Mouse (Mus musculus) heart, embryonic 14.5 days (tissue): ENCODE data around the gene Kcnh4. TPM values are rescaled to one million over a fixed set of nuclear protein-coding genes. Genes with fewer than 3 reads are reported as not detected.
A peak's percentile ranks its signal among the peaks of the same experiment; 100 is the strongest.
"Not testable (repeated sequence)": the region's sequence is repeated elsewhere in the genome, so short reads cannot be mapped to it uniquely, and the experiment has no call there.

Source experiments
- ATAC-seq: fragments of 200-750 bp; cut with Nextera tagmentation; 2 replicates; pipeline ENCODE4 v1.8.0; 2017; ENCODE audit warnings: low read depth, moderate TSS enrichment; ENCODE audit not compliant: insufficient number of reproducible peaks, insufficient read depth, low FRiP score
- H3K27ac ChIP-seq, 2 experiments: fragments of 200-500 bp in 1 of 2; fragments of 300-500 bp in 1 of 2; sonication (generic) in 1 of 2; replicated peaks in 1 of 2; 2 replicates each; pipeline ENCODE4 v1.5.1; 2012 to 2014; ENCODE audit warnings: low read depth in 2 of 2, low read length in 2 of 2, control low read depth in 1 of 2, mild to moderate bottlenecking in 1 of 2, mixed read lengths in 1 of 2; ENCODE audit not compliant: control insufficient read depth in 1 of 2, insufficient read depth in 1 of 2
- H3K27me3 ChIP-seq: fragments of 300-500 bp; sonication (generic); 2 replicates; pipeline ENCODE4 v1.6.1; 2014; ENCODE audit warnings: mild to moderate bottlenecking, low read length, control low read depth; ENCODE audit not compliant: control insufficient read depth, insufficient read depth
- H3K36me3 ChIP-seq: fragments of 300-500 bp; sonication (generic); 2 replicates; pipeline ENCODE4 v1.6.1; 2014; ENCODE audit warnings: mild to moderate bottlenecking, control low read depth, low read length, mixed read lengths; ENCODE audit not compliant: control insufficient read depth, insufficient read depth
- H3K4me1 ChIP-seq, 2 experiments: fragments of 200-500 bp in 1 of 2; fragments of 300-500 bp in 1 of 2; sonication (generic) in 1 of 2; 2 replicates each; pipeline ENCODE4 v1.6.1; 2012 to 2014; ENCODE audit warnings: low read length in 2 of 2, control low read depth in 1 of 2, mixed read lengths in 1 of 2; ENCODE audit not compliant: control insufficient read depth in 2 of 2, insufficient read depth in 2 of 2
- H3K4me2 ChIP-seq: fragments of 300-500 bp; sonication (generic); 2 replicates; pipeline ENCODE4 v1.6.1; 2014; ENCODE audit warnings: mild to moderate bottlenecking, low read length
- H3K4me3 ChIP-seq, 2 experiments: fragments of 200-500 bp in 1 of 2; fragments of 300-500 bp in 1 of 2; sonication (generic) in 1 of 2; 2 replicates each; pipeline ENCODE4 v1.5.1; 2012 to 2014; ENCODE audit warnings: low read length in 2 of 2, mild to moderate bottlenecking in 2 of 2, control low read depth in 1 of 2, low read depth in 1 of 2, moderate library complexity in 1 of 2; ENCODE audit not compliant: control insufficient read depth in 1 of 2, insufficient read depth in 1 of 2
- H3K9ac ChIP-seq: fragments of 300-500 bp; sonication (generic); 2 replicates; pipeline ENCODE4 v1.6.1; 2014; ENCODE audit warnings: mild to moderate bottlenecking, low read length
- H3K9me3 ChIP-seq: fragments of 300-500 bp; sonication (generic); 2 replicates; pipeline ENCODE4 v1.6.1; 2016; ENCODE audit warnings: low read length, control low read depth; ENCODE audit not compliant: control insufficient read depth
- WGBS: fragments of 180-500 bp; shearing (Covaris S2); extraction: QIAGEN DNeasy Blood & Tissue Kit; methylation state at CpG from one replicate; pipeline ENCODE4 v1.1.7; 2014; 5-methylcytosine and 5-hydroxymethylcytosine counted together
- polyA plus RNA-seq: library from polyadenylated mRNA; unstranded; fragments of >200 nt; fragmentation: Nextera tagmentation; extraction: Ambion mirVana; gene quantifications from 2 replicates; pipeline ENCODE4 v1.2.1, GENCODE M21; 2014

The Kcnh4 gene
- polyA plus RNA-seq, 1 experiment from 2014 or later: not detected

DNA sequence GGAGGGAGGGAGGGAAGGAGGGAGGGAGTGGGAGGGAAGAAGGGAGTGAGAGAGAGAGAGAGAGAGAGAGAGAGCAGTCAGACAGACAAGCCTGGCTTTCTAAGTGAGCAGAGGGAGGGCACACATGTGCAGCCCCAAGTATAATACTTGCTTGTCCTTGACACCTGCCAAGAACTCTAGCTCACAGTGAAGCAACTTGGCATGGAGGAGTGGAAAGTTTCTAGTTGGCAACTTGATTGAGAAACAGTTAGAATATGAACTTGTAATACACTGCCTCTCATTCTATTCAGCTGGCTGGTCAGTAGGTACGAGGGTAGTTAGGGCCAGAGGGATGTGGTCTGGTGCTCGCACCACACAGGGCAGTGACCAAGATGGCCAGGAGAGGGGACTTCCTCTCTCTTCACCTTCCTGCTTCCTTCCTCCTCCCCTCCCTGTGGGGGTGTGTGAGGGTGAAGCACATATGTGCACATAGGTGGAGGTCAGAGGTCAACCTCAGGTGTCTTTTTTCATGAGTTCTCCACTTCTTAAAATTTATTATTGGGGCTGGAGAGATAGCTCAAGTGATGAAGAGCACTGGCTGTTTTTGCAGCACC lies 31.8 kb upstream of the Kcnh4 start:
- WGBS: 78% methylated on average over 2 of the region's 2 CpGs
- H3K9ac ChIP-seq: no peak overlapping the region
- no peaks in the 10 kb centered on the region for H3K9me3 ChIP-seq
- no peak overlapping the region for H3K4me2 ChIP-seq
- H3K27me3 ChIP-seq: no peaks in the 10 kb centered on the region
- H3K4me3 ChIP-seq: no peak overlapping the region
- H3K36me3 ChIP-seq: peaks cover 90% of the 10 kb centered on the region
- no peaks in the 10 kb centered on the region for H3K4me1 ChIP-seq
- ATAC-seq: no peak
- 0 out of 4 replicates have a peak overlapping the region, but pooled peaks of 1 of the 2 experiments have one; percentile 14 for H3K27ac ChIP-seq

DNA sequence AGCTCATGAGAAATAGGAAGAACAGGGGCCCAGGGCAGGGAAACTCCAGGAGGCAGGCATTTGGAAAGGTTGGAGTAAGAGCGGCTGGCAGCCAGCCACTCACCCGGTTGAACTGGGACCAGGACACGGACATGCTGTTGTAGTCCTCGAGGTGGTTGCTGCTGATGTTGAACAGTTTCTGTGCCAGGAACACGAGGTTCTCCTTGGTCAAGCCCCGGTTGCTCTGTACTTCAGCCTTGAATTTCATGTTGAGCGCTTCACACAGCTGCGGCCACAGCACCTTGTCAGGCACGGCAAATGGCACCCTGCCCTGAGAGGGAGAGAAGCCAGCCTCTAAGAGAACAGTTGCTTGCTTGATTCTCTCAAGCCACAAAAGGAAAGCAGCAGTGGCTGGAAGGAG lies 30.9 kb upstream of the Kcnh4 start:
- 83% methylated on average over 9 of the region's 9 CpGs for whole genome bisulfite sequencing
- ATAC-seq: not testable (repeated sequence)
- peaks cover 91% of the 10 kb centered on the region for H3K36me3 ChIP-seq

DNA sequence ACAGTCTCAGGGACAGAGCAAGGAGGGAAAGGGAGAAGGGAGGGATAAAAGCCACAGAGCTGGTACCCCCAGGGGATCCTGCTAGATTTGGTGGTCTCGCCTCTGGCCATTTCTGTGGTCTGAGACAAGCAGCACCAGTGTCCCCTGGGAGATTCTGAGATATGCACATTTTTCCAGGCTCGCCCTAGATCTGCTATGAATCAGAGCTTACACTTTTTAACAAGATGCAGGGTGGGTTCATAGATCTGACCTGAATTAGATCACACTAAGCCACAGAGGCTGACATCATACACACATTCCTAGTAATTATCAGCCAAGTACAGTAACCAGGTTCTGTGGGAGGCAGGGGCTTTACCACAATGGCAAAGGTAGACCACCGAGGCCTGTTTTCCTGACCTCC lies 30.0 kb upstream of the Kcnh4 start:
- H3K36me3 ChIP-seq: peaks cover 93% of the 10 kb centered on the region
- no peak overlapping the region for H3K9ac ChIP-seq
- no peaks in the 10 kb centered on the region for H3K27me3 ChIP-seq

More for the DNA sequence above, 30.9 kb upstream of the Kcnh4 start:
- not testable (repeated sequence) for H3K27me3 ChIP-seq, H3K27ac ChIP-seq, H3K9ac ChIP-seq, H3K4me3 ChIP-seq, H3K4me2 ChIP-seq, H3K4me1 ChIP-seq, H3K9me3 ChIP-seq

DNA sequence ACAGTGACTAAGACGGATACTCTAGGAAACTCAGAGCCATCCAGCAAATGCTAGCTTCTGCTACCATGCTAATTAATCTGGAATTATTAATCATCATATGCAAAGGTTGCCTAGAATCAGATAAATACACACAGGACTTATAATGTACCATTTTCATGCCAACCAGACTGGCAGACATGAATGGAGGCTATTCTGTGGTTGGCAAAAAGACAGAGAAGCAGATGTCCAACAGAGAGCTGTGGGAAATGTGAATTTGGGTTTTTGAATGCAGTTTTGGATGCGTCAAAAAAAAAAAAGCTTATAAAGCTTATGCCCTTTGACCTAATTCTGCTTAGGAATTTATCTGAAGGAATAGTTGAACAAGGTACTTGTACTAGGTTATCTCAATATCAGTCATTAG lies 26.0 kb upstream of the Kcnh4 start:
- H3K9ac ChIP-seq: no peak overlapping the region
- H3K4me1 ChIP-seq: peaks cover 4 to 7% of the 10 kb centered on the region in 2 experiments; a peak in 1 of 4 replicates
- no peak for ATAC-seq
- no peak overlapping the region for H3K4me3 ChIP-seq
- no peaks in the 10 kb centered on the region for H3K27me3 ChIP-seq
- H3K36me3 ChIP-seq: peaks cover 99% of the 10 kb centered on the region
- H3K27ac ChIP-seq: no peak overlapping the region
- no peak overlapping the region for H3K4me2 ChIP-seq
- 95% methylated on average over 2 of the region's 2 CpGs for WGBS
- no peaks in the 10 kb centered on the region for H3K9me3 ChIP-seq

More for the DNA sequence above, 30.0 kb upstream of the Kcnh4 start:
- H3K27ac ChIP-seq: no peak overlapping the region
- WGBS: 82% methylated on average over 3 of the region's 3 CpGs
- H3K4me2 ChIP-seq: no peak overlapping the region
- H3K9me3 ChIP-seq: no peaks in the 10 kb centered on the region
- no peak overlapping the region for H3K4me3 ChIP-seq
- H3K4me1 ChIP-seq: no peaks in the 10 kb centered on the region
- ATAC-seq: no peak

DNA sequence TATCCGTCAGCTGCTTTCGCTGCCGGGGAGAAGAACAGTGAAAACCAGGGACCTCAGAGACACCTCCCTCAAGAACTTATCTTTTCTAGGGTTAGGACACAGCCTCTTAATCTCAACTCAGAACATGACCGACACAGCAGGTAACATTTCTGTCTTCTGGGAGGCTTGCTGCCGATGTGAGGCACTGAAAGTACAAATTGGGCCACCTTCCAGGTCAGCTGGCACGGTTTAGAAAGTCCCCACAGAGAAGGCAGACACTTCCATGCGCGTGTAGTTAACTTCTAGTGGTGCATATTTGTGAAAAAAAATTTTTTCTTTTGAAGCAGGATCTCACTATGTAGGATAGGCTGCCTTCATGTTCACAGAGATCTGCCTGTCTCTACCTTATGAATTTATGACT lies 24.5 kb upstream of the Kcnh4 start:
- H3K4me3 ChIP-seq: no peak overlapping the region
- WGBS: 79% methylated on average over 8 of the region's 8 CpGs
- no peaks in the 10 kb centered on the region for H3K27me3 ChIP-seq
- H3K4me1 ChIP-seq: peaks cover 4 to 7% of the 10 kb centered on the region in 2 experiments; a peak in 1 of 4 replicates
- peaks cover 99% of the 10 kb centered on the region for H3K36me3 ChIP-seq
- H3K9ac ChIP-seq: no peak overlapping the region
- H3K27ac ChIP-seq: no peak overlapping the region
- no peak overlapping the region for H3K4me2 ChIP-seq
- H3K9me3 ChIP-seq: no peaks in the 10 kb centered on the region
- ATAC-seq: no peak

DNA sequence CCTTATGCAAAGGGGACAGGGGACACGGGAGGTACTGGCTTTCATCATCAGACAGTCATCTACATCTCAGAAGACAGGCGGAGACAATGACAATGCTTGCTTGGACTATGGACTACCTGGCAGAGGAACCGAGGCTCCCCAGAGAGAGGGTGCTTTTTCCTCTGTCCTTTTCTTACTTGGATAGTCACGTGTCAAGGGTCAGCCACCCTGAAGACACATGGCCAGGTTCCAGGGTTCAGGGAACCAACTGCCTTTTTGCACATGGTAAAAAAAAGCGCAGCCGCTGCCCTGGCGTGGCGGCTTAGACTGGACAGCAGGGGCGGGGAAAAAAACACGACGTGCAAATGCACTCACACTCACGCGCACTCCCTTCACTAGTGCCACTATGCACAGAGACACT lies 22.8 kb upstream of the Kcnh4 start:
- no peak overlapping the region for H3K4me2 ChIP-seq
- H3K9ac ChIP-seq: no peak overlapping the region
- no peak overlapping the region; a peak in 1 of 4 replicates for H3K27ac ChIP-seq
- H3K4me3 ChIP-seq: no peak overlapping the region
- WGBS: 80% methylated on average over 13 of the region's 13 CpGs
- no peaks in the 10 kb centered on the region for H3K27me3 ChIP-seq
- ATAC-seq: no peak
- peaks cover 87% of the 10 kb centered on the region for H3K36me3 ChIP-seq
- no peaks in the 10 kb centered on the region for H3K9me3 ChIP-seq
- H3K4me1 ChIP-seq: peaks cover 4 to 7% of the 10 kb centered on the region in 2 experiments; a peak in 1 of 4 replicates

DNA sequence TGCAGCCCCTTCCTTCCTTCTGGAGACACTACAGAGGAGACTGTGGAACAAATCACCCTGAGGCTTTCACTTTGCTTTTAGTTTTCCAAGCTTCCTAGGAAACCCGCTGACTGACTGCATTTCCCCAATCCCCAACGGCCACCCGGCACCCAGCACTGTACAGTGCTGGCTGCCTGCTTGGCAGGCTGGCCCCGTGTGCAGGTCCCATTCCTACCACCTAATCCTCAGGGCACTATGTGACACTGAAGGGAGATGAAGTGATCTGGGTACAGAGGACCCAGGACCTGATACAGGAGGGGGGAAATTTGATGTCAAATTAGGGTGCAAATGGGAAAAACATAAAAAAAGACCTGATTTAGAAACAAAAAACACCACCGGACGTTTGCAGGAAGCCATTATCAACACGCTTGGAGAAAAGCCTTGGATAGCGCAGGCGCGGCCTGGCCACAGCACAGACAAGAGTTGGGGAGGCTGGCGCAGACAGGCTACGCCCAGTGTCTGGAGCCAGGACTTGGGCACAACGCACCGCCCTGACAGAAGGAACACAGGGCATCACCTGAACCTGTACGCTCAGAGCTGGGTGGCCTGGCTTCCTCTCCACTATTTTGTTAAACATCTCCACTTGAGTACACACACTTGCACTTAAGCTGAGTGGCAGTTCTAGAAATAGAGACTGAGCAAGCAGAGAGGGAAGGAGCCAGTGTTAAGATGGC lies 22.2 kb upstream of the Kcnh4 start:
- no peak overlapping the region; a peak in 2 of 4 replicates for H3K27ac ChIP-seq
- H3K27me3 ChIP-seq: no peaks in the 10 kb centered on the region
- H3K4me2 ChIP-seq: no peak overlapping the region
- peaks cover 4 to 7% of the 10 kb centered on the region in 2 experiments; a peak in 1 of 4 replicates for H3K4me1 ChIP-seq
- H3K9ac ChIP-seq: no peak overlapping the region
- peak; percentile 54; the same call in 1 of the 2 replicates for ATAC-seq
- H3K4me3 ChIP-seq: no peak overlapping the region
- 66% methylated on average over 15 of the region's 15 CpGs for WGBS
- H3K36me3 ChIP-seq: peaks cover 80% of the 10 kb centered on the region
- no peaks in the 10 kb centered on the region for H3K9me3 ChIP-seq
